Mouse (Mus musculus): ENCODE data around the gene Htr3b.
A peak's percentile ranks its signal among the peaks of the same experiment; 100 is the strongest.

The Htr3b gene

DNA sequence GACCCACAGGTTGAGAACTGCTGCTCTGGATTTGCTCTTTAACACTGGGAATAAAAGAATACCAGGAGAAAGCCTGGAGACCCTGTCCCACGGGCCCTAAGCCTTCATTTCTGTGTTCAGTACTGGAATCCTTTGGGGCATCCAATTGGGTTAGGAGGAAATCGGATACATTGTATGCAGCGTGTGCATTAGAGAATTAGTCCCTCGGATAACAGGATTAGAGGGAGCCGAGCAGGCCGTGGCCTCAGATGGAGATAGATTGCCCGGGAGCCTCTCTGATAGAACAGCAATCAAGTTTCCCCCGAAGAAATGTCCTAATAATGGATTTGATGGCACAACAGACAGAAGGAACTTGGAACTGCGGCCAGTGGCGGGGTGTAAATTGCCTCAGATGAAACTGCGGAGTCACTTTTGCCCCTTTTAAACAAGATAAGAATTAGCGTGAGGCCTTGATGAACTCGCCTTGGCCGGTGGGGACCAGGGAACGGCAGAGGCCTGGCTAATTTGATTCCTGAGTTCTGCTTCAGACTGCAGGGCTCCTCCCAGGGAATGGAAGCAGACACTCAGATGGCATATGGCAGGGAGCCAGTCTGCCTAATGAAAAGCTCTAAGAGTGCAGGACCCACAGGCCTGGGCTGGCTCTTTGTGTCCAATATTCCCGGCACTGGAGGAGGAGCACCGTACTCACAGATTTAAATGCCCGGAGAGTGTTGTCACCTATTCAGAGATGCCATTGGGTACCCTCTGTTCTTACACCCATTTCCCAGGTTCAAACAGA, 48.6 kb downstream of the Htr3b start:
- DNase-seq (ENCODE audit: low spot score), result no peak

DNA sequence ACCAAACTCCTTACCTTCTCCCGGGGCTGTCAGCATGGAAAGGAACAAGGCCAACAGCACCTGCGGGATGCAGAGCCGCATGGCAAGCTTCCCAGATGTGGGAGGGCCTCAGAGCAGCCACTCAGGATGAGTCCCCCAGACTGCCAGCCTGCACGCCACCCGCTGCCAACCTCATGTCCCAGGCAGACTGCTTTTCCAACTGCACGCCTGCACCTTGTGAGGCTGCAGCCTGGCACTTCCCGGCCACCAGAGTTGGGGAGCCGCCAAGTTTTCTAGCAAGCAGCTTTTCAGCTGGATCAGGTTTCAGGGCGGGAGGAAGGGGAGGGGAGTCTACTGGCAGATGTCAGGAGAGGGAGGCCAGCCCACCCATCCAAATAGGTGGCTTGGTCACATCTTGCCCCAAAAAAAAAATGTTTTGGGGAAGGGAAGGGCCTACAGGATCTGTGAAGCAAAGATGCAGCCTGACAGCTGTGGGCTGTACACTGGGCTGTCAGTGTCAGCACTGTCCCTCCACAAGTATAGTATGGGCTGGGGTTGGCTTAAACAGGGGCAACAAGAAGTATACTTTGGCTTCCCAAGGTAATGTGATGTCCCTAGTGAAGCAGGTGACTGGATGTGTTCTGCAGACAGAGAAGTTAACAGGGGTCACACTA, 53.8 kb downstream of the Htr3b start, which contains the start of gene Htr3a:
Htr3a (minus strand) TSS at position 215 of the 653 bp plus-strand sequence.
- DNase-seq (ENCODE audit: low spot score), result peak; percentile 23

DNA sequence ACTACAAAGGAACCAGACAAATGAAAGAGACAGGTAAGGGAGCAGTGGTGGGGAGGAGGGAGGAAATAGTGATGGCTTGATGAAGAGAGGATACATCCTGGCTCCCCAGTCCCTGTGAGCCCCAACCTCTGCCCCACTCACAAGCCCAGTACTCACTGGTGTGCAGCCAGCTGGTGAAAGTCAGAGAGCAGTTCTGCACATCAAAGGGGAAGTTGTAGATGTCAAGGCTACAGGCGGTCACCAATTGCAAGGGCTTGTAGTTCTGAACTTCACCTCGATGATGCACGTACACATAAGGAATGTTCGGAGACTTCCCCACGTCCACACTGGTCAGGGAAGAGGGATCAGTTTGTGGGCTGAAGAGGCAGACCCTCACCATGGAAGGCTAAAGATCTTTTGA, 60.4 kb downstream of the Htr3b start:
- no peak for DNase-seq (ENCODE audit: low spot score)

- no peak for DNase-seq (ENCODE audit: low spot score)
These were observed 61.0 kb downstream of the Htr3b start for GRCm38 (mm10) chr9:48903766-48904165.

DNA sequence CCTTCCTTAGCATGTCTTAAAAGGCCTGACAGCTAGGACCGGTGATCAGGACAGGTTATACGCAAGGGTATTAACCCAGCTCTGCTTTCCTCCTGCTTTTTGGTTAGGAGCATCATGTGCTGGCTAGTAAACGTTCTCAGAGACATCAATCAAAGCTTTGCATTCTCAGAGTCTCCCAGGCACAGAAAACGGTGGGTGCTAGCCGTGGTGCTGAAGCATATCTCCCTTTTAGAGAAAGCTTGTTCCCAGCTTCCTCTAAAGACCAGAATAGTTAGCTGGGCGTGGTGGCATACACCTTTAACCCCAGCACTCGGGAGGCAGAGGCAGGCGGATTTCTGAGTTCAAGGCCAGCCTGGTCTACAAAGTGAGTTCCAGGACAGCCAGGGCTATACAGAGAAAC, 66.2 kb downstream of the Htr3b start:
- DNase-seq (ENCODE audit: low spot score), result peak; percentile 80

DNA sequence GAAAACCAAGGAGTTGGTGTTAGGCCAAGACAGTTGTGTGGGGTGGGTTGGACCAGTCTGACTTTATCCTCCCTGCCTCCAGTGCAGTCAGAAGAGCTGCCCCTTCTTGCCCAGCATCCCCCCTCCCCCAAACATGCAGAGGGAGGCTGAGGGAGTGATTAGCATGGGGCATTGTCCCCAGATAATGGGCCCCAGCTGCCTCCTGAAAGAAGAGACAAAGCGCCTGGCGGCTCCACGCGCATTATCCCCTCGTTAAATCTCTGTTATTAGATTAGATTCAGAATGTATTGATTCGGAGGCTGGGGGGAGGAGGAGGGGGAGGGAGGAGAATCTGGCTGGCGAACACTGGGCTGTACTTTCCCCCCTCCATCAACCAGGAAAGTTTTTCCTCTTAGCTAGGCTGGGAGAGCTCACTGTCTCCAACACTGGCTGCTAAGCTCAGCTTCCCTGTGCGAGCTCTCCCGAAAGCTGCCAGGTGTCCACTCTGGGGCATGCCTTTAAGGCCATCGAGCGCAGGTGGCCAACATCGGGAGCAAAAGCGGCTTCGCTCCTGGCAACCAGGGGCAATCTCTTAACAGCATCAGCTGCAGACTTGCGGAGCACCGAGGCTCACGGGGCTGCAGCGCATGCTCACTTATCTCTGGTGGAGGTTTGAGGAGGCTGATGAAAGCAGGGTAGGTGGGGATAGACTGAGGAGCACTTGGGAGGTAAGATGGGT, 68.8 kb downstream of the Htr3b start:
- no peak for DNase-seq (ENCODE audit: low spot score)

DNA sequence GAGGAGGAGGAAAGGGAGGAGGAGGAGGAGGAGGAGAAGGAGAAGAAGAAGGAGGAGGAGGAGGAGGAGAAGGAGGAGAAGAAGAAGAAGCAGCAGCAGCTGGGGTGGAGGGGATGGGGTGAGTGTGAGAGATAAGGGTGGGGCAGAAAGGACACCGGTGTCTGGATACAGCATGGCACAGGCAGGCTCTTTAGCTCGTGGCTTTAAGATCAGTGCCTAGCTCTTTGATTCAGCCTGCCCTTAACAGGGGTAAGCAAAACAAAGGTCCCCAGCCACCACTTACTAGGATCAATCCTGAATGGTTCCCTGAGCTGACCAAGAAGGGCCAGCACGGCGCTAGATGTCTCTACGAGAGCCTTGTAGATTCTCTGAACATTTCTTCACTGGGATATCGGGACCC, 70.0 kb downstream of the Htr3b start:
- DNase-seq (ENCODE audit: low spot score), result no peak

- DNase-seq (ENCODE audit: low spot score), result peak; percentile 93
These were observed 70.8 kb downstream of the Htr3b start for GRCm38 (mm10) chr9:48893986-48894385.

GRCm38 (mm10) chr9:48889093-48889492, 75.7 kb downstream of the Htr3b start:
- no peak for DNase-seq (ENCODE audit: low spot score)
